Mouse (Mus musculus): ENCODE measurements at regions not wholly inside any gene's neighbourhood (a gene's known extent, or its start where the extent isn't known, plus 50 kb on each side); places are given as distances from the start of the nearest gene placed in this dataset.

GRCm38 (mm10) chr9:33934071-33934470 lies 551.6 kb upstream of the Kirrel3 start:
- Histone ChIP-seq H3K27ac (ENCODE audit: low read depth, low read length) (no peak overlapping the region), H3K9me3 (ENCODE audit: low read length) (no peaks in the 10 kb centered on the region)
- WGBS: 80% methylated on average over 5 of the region's 5 CpGs

DNA sequence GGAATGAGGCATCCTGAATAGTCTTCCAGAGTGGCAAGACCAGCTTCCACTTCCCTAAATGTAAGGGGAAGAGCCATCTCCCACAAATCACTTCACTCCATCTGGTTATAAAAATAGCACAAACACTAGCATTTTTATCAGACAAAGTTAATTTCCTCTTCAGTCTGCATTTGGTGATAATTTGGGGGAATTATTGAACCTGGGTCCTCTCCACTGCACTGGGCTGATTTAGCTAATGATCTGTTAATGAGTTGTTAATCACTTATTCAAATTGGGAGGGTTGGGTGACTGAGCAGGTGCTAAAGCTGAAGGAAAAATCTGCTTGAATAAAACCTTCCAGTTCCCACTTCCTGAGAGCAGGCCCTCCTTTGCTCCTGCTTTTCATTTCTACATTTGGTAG lies 531.4 kb upstream of the Kirrel3 start:
- Histone ChIP-seq H3K27ac (ENCODE audit: low read depth, low read length) (no peak overlapping the region), H3K4me3 (ENCODE audit: low read depth, low read length) (no peak overlapping the region), H3K27me3 (ENCODE audit: insufficient read depth, low read length) (no peaks in the 10 kb centered on the region), H3K4me2 (ENCODE audit: low read depth, low read length, poor library complexity, severe bottlenecking) (no peak overlapping the region), H3K9ac (replicated peaks; ENCODE audit: low read length, poor library complexity, severe bottlenecking) (no peak overlapping the region), H3K4me1 (ENCODE audit: insufficient read depth, low read length) (no peaks in the 10 kb centered on the region), H3K9me3 (ENCODE audit: low read length) (no peaks in the 10 kb centered on the region), H3K36me3 (ENCODE audit: insufficient read depth, low read length) (no peaks in the 10 kb centered on the region)
- TF ChIP-seq CTCF (IDR thresholded peaks at IDR 0.05): no peak
- DNase-seq (ENCODE audit: low spot score) (no peak), ATAC-seq (ENCODE audit: low FRiP score) (no peak)

More at GRCm38 (mm10) chr9:33934071-33934470, 551.6 kb upstream of the Kirrel3 start:
- H3K4me3 ChIP-seq (ENCODE audit: low read depth, low read length): no peak overlapping the region
- ATAC-seq (ENCODE audit: low FRiP score) (no peak), DNase-seq (ENCODE audit: low spot score) (no peak)
- no peaks in the 10 kb centered on the region for H3K27me3 ChIP-seq (ENCODE audit: insufficient read depth, low read length)
- H3K4me1 ChIP-seq (ENCODE audit: insufficient read depth, low read length): no peaks in the 10 kb centered on the region
- no peak overlapping the region for H3K4me2 ChIP-seq (ENCODE audit: low read depth, low read length, poor library complexity, severe bottlenecking)
- TF ChIP-seq CTCF (IDR thresholded peaks at IDR 0.05): no peak
- no peaks in the 10 kb centered on the region for H3K36me3 ChIP-seq (ENCODE audit: insufficient read depth, low read length)
- no peak overlapping the region for H3K9ac ChIP-seq (replicated peaks; ENCODE audit: low read length, poor library complexity, severe bottlenecking)
